Mouse (Mus musculus) adrenal gland, adult (tissue): Measurements from ENCODE around the gene Kmt2a.
"Not testable (repeated sequence)": the region's sequence is repeated elsewhere in the genome, so short reads cannot be mapped to it uniquely, and the experiment has no call there.

ENCODE experiments used
- DNase-seq, 2 experiments: peaks; one replicate each; pipeline ENCODE4 v3.0.0; 2022 to 2023; ENCODE audit warnings: low spot score in 1 of 2; ENCODE audit not compliant: inconsistent age in 2 of 2

Kmt2a gene

DNA sequence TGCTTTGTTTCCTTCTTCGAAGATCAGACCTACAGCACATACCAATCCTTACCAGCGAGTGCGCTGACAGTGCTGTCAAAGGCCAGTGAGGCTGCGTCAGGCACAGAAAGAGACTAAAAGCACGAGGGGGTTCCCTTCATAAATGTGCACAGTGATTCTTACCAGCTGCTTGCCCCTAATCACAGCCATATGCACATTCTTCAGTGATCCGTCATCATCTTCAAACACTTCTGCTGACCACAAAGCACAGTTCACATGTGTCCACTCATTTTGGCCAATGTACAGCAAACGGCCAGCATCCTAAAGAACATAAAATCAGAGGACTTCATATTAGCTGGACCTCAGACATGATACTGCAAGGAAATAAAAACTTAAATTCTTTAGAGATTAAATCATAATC lies 54.4 kb downstream of the Kmt2a start:
- no peak for DNase-seq

DNA sequence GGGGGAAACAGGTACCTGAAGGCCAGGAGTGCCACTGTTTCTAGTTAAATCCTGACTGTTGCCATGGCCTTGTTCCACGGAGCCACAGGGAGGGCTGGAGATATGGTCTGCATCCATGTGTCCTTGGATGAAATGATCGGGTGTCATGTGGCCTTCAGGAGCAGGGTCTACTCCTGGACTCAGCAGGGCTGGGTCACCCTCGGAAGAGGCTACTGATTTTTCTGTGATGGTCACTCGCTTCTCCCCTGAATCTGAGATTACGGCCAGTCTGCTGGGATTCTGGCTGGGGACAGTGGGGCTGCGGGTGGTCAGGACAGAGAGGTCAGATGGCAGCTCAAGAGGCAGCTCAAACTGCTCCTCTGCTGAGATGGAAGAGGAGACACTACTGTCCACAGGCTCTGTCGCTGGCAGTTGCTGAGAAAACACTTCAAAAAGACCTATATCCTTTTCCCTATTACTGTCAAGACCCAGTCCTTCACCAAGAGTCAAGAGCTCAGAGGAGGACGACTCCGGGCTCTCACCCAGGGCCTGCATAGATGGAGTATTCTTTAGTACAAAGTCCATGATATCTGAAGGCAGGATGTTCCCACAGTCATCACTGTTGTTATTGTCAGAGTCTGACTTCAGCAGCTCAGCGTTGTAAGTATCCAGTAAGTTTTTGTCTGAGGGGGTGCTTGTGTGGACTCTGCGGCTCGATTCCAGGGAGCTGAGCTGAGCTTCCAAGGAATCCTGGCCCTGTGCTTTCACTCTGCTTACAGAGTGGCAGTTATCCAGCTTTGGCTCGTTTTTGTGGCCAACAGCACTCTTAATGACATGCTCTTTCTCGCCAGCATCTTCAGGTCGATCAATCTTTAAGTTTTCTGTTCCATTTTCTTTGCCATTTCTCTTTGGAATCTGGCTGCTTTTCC lies 60.9 kb downstream of the Kmt2a start:
- DNase-seq = peak in 1 of 2 experiments; percentile 67

DNA sequence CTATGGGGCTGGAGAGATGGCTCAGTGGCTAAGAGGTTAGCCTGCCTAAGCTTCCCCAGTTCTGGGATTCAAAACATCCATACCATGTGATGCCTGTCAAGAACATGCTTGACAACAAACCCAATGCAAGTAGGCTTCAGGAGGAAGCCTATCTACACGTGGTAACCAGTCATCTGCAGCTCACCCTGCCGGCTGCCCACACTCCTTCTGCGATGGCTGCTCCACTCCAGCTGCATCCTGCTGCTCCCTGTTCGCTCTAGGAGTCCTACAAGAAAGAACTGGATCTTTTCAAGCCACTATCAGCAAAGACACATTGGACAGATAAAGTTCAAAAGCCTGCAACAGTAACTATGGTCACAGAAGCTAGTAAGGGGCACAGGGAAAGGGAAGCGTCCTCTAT lies 63.6 kb downstream of the Kmt2a start:
- no peak for DNase-seq

DNA sequence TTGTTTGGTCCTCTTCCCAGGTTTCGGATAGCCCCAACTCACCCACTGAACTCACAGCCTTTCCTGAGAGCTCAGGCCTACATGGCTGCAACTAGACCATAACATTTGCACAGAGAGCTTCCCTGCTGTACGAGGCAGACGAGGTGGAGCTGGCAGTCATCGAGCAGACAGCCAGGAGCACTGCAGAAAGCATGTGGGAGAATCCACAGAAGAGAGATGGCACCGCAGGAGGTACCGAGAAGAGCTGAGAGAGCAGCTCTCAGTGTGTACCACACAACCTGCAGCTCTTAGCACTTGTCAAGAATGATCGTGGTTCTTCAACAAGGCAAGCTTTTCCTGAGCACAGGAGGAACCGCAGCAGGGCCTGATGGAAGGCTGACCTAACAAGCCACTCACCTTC lies 66.9 kb downstream of the Kmt2a start:
- no peak for DNase-seq

DNA sequence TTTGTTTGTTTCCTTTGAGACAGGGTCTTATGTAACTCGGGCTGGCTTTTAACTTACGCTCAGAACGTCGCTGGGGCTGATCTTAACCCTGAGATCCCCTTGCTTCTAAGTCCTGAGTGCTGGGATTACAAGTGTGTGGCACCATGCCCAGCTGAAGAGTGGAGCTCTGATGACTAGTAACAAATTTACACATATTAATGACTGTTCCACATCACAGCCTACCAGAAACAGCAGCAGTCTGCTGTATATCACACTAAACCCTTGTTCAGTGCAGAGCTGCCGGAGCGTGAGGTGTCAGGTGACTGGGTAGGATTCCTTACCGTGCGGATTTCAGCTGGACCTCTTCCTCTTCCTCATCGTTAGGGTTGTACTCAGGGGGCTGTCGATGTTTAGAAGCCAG lies 70.8 kb downstream of the Kmt2a start:
- DNase-seq = no peak

DNA sequence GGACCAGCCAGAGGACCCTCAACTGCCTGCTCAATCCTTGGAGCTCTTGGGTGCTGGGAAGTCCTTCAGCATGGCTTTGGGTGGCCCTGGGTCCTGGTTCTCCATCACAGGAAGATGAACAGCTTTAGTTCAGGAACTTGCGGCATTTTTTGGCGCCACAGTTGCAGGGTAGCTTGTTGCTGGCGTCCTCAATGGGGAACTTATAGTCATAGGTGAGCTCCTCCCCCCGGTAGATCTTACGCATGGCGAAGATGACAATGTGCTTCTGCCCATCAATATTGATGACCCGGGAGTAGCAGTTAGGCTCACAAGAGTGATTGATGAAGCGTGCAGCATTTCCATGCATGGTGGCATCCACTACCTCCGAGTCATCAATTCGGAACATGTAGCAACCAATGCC lies 73.3 kb downstream of the Kmt2a start:
- DNase-seq = no peak

DNA sequence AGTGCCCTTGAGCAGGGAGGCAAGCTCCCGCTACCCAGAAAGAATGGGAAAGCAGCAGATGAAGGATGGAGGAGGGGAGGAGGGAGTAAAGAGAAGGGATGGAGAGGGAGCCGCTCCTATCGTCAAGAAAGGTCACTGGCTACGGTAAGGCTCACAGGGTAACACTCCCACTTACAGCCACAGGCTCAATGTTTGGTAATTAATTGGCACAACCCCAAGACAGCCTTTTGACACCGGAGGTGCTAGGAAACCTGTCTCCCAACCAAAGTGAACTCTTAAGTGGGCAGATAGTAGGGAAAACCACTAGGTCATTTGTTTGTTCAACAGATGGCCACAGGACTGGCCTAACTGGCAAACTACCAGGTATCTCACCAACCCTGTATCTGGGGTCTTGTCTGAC lies 74.0 kb downstream of the Kmt2a start:
- peak in 1 of 2 experiments; percentile 45 for DNase-seq

DNA sequence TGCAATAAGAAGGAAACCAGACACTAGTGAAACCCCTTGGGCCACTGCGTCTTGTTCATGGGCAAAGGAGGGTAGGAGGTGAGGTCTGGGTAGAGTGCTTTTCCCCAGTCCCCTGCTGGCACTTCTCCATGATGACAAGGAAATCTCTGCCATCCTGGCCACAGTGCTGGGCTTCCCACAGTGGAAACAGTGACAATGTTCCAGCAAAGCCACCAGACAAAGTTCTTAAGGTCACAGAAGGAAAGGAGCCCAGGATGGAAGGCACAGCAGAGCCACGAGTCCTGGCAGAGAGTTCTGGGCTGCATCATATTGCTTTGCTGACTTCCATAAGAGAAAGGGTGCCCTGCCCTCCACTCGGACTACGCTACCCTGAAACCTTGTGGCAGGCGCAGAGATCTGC lies 75.6 kb downstream of the Kmt2a start:
- DNase-seq = no peak

DNA sequence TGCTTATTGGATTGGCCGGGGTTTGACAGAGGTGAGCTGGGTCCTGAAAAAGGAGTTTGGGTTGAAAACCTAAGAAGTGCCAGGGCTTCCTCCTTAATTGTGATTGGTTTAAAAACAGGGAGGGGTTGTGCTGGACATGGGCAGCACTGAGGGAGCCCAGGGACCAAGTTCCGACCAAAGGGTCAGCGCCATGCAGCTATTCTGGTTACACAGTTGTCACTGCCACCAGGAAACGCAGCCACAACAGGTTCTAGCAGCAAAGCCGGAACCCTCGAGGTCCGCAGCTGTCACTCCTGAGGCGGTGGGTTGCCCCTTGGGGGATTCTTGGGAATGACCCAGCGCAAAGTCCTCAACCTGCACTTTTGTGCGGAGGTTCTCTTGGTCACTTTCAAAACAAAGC lies 76.4 kb downstream of the Kmt2a start:
- DNase-seq = no peak

DNA sequence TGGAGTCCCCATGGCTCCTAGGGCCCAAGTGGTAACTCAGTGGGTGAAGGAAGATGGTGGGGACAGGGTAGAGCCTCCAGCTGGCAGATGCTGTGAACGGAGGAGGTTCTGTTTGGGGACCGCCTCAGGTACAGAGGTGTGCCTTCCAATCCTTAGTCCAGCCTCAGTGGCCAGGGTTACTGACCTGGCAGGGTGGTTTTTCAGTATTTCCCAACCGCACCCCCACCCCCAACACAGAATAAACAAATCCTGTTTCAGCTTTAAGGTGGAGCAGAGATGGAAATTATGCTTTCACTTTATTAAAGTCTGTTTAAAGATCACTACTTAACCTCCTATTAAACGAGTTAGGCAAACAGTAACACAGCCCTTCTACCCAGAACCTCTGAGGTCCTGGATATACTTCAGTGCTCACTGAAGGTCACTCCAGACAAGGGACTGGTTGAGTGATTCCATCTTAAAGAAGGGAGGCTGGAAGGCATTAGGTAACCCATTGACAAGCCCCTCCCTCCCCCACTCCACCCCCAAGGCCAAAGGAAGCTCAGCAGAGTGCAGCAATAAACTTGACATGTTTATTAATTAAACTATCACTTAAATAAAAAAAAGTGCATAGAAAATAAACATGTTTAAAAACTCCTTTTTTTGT lies 78.2 kb downstream of the Kmt2a start, which contains the start of gene Ttc36:
Ttc36 (minus strand) TSS at position 265 of the 643 bp plus-strand sequence.
- peak; percentile 26 to 78 for DNase-seq

DNA sequence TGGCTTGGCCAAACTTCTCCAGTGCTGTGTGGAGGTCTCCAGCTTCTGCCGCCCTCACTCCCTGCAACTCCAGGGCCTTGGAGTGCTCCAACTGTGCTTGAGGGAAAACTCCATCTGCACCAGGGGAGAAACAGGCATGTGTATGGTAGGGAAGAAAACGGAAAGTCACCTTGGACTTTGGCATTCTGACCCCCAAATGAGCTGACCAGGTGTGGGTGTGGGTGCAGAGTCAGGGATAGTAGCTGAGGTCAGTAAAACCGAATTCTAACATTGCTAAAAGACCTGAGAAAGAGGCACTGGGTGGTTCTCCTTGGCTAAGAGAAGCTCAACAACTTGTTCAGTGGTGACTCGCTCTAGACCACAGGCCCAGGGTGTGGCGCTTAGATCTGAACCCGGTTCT lies 79.4 kb downstream of the Kmt2a start:
- DNase-seq = no peak

DNA sequence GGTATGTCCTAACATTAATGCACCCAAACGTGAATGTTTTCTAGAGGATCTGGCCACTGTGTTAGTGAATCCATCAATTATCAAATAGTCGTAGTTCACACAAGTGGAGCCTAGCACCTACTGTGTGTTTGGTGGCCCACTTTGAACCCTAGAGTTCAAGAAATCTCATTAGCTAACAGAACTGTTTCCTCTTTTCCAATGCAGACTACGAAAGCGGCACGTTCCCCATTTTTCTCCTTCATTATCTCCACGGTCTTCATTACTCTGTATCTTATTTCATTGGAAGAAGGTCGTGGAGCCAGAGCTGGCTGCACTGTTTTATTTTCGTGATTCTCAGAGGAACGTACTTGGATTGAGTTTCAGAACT lies 81.2 kb downstream of the Kmt2a start:
- no peak for DNase-seq

DNA sequence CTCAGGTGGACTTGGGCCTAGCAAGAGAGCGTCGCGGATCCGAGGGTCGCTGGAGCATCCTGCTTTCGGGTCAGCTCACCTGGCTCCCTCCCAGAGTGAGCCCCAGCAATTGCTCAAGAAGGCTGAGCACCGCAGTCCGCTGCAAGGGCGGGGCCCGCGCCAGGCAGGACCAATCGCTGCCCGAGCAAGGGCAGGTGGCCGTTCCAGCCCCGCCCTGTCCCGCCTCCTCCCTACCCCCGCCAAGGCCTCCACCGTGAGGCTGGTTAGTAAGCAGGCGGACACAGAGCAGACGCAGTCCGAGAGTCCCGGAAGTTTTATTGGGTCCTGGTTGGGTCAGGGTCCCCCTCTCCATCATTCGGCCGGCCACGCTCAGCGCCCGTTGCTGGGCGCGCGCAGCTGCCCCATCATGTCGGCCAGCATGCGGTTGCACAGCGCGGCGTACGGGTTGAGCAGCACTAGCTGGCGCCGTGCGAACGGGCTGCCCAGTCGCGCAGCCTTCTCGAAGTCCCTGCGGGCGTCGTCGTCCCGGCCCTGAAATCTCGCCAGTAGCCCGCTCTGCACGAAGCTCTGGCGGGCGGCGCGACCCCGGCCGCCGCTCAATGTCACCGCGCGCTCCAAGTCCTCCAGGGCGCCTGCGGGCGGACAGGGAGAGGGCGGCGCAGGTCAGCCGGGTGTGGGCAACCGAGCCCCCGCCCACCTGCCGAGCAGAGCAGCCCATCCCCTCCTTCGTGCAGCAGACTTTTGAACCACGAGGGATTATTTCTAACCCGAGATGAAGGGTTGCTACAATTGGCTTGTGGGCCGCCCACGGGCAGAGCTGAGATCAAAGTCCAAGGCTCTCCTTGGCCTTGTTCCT lies 81.8 kb downstream of the Kmt2a start, which contains the start of gene Tmem25:
Tmem25 (minus strand) TSS at position 206 of the 856 bp plus-strand sequence.
- DNase-seq = peak; percentile 93 to 96

DNA sequence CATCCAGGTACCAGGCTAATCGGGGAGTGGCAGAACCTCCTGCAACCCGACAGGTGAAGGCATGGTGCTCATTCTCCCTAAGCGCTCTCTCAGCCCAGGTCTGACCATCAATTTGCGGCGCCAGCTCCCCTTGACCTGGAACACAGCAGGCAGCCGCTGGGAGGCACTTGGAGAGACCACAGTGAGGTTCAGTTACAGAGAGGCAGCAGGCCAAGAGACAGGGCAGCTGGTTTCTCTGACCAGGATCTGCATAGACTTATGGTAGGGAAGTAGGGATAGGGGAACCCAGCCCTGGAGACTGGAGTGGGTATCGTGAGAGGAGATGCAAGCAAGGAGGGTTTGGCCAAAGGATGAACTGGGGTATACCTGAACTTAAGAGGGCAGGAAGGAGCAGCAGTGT lies 82.8 kb downstream of the Kmt2a start:
- peak; percentile 17 to 36 for DNase-seq

DNA sequence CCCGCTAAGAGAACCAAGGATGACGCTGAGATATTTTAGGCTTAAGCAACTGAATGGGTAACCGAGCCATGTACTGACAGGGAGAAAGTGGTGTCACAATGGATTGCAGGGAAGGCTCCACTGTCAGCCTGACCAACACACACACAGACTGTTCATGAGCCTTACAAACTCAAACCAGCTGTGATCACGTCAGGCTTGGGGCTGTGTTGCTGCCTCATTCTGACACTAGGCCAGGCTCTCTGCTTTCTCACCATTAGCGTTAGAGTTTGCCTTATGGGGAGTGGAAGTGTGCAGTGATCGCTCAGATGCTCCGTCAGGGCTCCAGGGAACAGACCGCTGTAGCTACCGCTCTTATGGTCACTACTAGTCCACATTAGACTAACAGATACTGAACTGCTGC lies 88.3 kb downstream of the Kmt2a start:
- DNase-seq = no peak

DNA sequence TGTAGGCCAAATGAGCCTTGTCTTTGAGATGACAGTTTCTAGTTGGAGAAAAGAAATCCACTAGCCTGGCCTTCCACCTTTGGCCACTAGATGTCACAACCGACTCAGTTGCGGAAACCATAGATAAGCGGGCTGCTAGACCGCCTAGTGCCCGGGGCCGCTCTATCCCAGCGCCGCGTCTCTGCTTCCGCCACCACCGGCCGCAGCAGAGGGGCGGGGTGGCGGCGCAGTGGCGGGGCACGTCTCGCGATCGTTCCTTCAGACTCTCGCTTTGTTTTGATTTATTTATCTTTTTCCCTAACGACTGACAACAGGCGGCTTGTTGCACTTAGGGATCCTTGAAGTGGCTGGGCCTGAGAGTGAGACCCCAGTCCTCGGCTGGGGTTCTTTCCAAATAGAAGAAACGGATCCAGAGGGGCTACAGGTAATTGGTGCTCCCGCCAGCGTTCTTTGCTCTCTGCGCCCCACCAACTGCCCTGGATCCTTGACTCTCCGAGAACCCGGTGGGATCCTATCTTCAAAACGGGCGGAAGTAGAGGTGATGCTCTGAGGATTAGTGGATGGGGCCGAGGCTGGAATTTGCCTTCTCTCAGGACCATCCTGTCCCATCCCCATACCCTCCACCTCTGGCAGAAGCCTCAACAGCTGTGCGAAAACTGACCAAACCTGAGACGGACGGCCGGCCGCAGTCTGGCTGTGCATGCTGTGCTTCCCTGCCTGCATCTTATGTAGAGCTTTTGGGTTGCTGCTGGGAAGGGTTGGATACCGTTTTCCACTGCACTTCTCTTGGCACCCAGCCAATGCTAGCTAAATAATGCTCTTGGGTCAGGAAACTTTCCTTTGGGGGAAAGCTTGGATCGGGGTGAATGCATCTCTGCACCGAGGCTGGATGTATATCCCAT lies 108.1 kb downstream of the Kmt2a start:
- peak; percentile 95 to 98 for DNase-seq

DNA sequence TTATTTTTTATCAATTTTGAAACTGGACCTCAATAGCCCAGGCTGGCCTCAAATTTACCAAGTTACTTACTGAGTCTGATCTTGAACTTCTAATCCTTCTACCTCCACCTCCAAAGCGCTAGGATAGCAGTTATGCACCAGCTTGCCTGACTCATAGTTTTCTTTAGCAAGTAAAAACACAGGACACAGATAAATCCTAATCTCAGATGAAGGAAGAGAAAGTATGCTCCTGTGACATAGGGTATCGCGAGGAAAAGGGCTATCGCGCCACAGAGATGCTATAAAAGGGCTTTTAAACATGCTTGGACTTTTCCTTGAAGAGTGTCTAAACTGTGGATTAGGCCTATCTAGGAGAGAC lies 108.7 kb downstream of the Kmt2a start:
- DNase-seq = no peak

DNA sequence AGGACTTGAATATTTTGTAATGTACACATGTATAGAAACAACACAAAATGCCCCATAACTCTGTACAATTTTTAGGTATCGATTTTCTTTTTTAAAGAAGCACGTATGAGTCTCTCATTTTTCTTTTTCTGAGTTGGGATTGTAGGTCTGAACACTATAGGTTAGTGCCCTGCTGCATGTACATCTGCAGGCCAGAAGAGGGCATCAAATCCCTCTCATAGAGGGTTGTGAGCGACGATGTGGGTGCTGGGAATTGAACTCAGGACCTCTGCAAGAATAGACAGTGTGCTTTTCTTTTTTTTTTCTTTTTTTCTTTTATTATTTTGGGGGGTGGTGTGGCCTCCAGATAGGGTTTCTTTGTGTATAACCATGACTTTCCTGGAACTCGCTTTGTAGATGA lies 109.7 kb downstream of the Kmt2a start:
- no peak for DNase-seq

DNA sequence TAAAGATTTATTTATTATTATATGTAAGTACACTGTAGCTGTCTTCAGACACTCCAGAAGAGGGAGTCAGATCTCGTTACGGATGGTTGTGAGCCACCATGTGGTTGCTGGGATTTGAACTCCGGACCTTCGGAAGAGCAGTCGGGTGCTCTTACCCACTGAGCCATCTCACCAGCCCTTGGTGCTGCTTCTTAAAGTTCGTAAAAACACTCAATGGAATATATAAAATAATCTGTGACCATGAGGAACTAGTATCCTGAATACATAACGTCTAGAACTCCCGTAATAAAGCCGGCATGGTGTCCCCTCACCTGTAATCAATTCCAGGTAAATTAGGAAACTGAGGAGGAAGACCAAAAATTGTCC lies 113.1 kb downstream of the Kmt2a start:
- DNase-seq = not testable (repeated sequence)
